Mouse (Mus musculus) forebrain, embryonic 13.5 days (tissue): ENCODE data around the gene Kars. TPM values are rescaled to one million over a fixed set of nuclear protein-coding genes. Genes with fewer than 3 reads are reported as not detected.

Experiments used
- ATAC-seq: fragments of 200-750 bp; cut with Nextera tagmentation; 2 replicates; pipeline ENCODE4 v1.8.0; 2017
- H3K27ac ChIP-seq: fragments of 300-500 bp; sonication (generic); 2 replicates; pipeline ENCODE4 v1.5.1; 2015; ENCODE audit warnings: inconsistent platforms, mild to moderate bottlenecking, moderate library complexity
- H3K27me3 ChIP-seq: fragments of 300-500 bp; sonication (generic); 2 replicates; pipeline ENCODE4 v1.6.1; 2015; ENCODE audit warnings: mild to moderate bottlenecking, inconsistent platforms
- H3K36me3 ChIP-seq: fragments of 300-500 bp; sonication (generic); 2 replicates; pipeline ENCODE4 v1.6.1; 2015; ENCODE audit warnings: mild to moderate bottlenecking, inconsistent platforms; ENCODE audit not compliant: poor library complexity, severe bottlenecking
- H3K4me1 ChIP-seq: fragments of 300-500 bp; sonication (generic); 2 replicates; pipeline ENCODE4 v1.6.1; 2015; ENCODE audit warnings: inconsistent platforms
- H3K4me2 ChIP-seq: fragments of 300-500 bp; sonication (generic); 2 replicates; pipeline ENCODE4 v1.6.1; 2015; ENCODE audit warnings: inconsistent platforms, mild to moderate bottlenecking, moderate library complexity
- H3K4me3 ChIP-seq: fragments of 300-500 bp; sonication (generic); 2 replicates; pipeline ENCODE4 v1.5.1; 2015; ENCODE audit warnings: mild to moderate bottlenecking, inconsistent platforms
- H3K9ac ChIP-seq: fragments of 300-500 bp; sonication (generic); 2 replicates; pipeline ENCODE4 v1.6.1; 2015; ENCODE audit warnings: mild to moderate bottlenecking, inconsistent platforms
- H3K9me3 ChIP-seq: fragments of 300-500 bp; sonication (generic); replicated peaks from 2 replicates; pipeline ENCODE4 v1.6.1; 2016; ENCODE audit warnings: inconsistent platforms
- WGBS: fragments of 180-500 bp; shearing (Covaris S2); methylation state at CpG from one replicate; pipeline ENCODE4 v1.1.7; 2015; 5-methylcytosine and 5-hydroxymethylcytosine counted together
- polyA plus RNA-seq: library from polyadenylated mRNA; unstranded; fragments of >200 nt; fragmentation: Nextera tagmentation; extraction: Ambion mirVana; gene quantifications from 2 replicates; pipeline ENCODE4 v1.2.1, GENCODE M21; 2015

Kars gene
- 192 and 198 TPM in 2 replicates for polyA plus RNA-seq

GRCm38 (mm10) chr8:112010997-112011815 is at the start of gene Kars, which contains the start of gene Terf2ip:
Gene Kars, minus strand, starts transcription at chr8:112011323.
Gene Terf2ip, plus strand, starts transcription at chr8:112011398.
- Histone ChIP-seq H3K9ac (peak within 1 kb of the TSS; percentile 96), H3K27me3 (no peaks in the 10 kb centered on the region), H3K9me3 (no peaks in the 10 kb centered on the region), H3K27ac (peak within 1 kb of the TSS; percentile 76), H3K4me3 (peak within 1 kb of the TSS; percentile 99), H3K4me1 (peaks cover 26% of the 10 kb centered on the region), H3K4me2 (peak within 1 kb of the TSS; percentile 96), H3K36me3 (peaks cover 24% of the 10 kb centered on the region)
- WGBS, result under 1% methylated on average over 61 of the region's 61 CpGs
- peak; percentile 94 for ATAC-seq

DNA sequence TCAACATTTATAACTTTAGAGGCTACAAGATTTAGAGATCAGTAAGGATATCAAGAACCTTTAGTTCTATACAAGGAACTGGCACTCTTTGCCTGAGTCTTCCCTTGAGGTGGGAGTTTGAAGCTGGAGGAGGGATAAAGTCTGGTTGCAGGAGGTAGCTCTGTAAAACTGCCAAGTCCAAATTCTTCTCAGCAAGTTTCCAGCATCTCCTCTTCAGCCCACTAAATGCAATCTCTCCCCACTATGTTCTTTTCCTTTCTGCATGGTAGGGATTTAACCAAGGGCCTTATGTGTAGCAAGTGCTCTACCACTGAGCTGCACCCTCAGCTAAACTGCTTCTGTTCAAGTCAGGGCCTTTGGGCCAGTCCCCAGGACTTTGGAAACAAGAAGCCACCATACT is 43.3 kb upstream of the Kars start:
- no peak overlapping the region for H3K9ac ChIP-seq
- no peak overlapping the region for H3K4me3 ChIP-seq
- H3K4me2 ChIP-seq, result no peak overlapping the region
- H3K27ac ChIP-seq, result no peak overlapping the region
- no peaks in the 10 kb centered on the region for H3K36me3 ChIP-seq
- H3K9me3 ChIP-seq, result no peaks in the 10 kb centered on the region
- H3K4me1 ChIP-seq, result no peaks in the 10 kb centered on the region
- no peaks in the 10 kb centered on the region for H3K27me3 ChIP-seq
- ATAC-seq, result no peak

GRCm38 (mm10) chr8:112051537-112051936 is 40.4 kb upstream of the Kars start:
- WGBS, result 81% methylated on average over 9 of the region's 9 CpGs
- H3K9ac ChIP-seq, result no peak overlapping the region
- no peaks in the 10 kb centered on the region for H3K9me3 ChIP-seq
- no peaks in the 10 kb centered on the region for H3K4me1 ChIP-seq
- no peak for ATAC-seq
- no peaks in the 10 kb centered on the region for H3K36me3 ChIP-seq
- H3K27me3 ChIP-seq, result no peaks in the 10 kb centered on the region
- no peak overlapping the region for H3K27ac ChIP-seq
- H3K4me2 ChIP-seq, result no peak overlapping the region
- no peak overlapping the region for H3K4me3 ChIP-seq

GRCm38 (mm10) chr8:112049984-112050383 is 38.9 kb upstream of the Kars start:
- H3K4me2 ChIP-seq, result no peak overlapping the region
- H3K4me3 ChIP-seq, result no peak overlapping the region
- H3K4me1 ChIP-seq, result no peaks in the 10 kb centered on the region
- H3K27ac ChIP-seq, result no peak overlapping the region
- H3K9ac ChIP-seq, result no peak overlapping the region
- 80% methylated on average over 6 of the region's 6 CpGs for WGBS
- no peaks in the 10 kb centered on the region for H3K27me3 ChIP-seq
- H3K36me3 ChIP-seq, result no peaks in the 10 kb centered on the region
- H3K9me3 ChIP-seq, result no peaks in the 10 kb centered on the region
- no peak for ATAC-seq

- no peak overlapping the region for H3K4me3 ChIP-seq
- H3K4me2 ChIP-seq, result no peak overlapping the region
- H3K27ac ChIP-seq, result no peak overlapping the region
- no peak for ATAC-seq
- no peak overlapping the region for H3K9ac ChIP-seq
- no peaks in the 10 kb centered on the region for H3K36me3 ChIP-seq
- 82% methylated on average over 6 of the region's 6 CpGs for whole genome bisulfite sequencing
- no peaks in the 10 kb centered on the region for H3K4me1 ChIP-seq
- H3K27me3 ChIP-seq, result no peaks in the 10 kb centered on the region
- no peaks in the 10 kb centered on the region for H3K9me3 ChIP-seq
These were observed 37.2 kb upstream of the Kars start for GRCm38 (mm10) chr8:112048293-112048692.

- peak; percentile 85 for ATAC-seq
These were observed 34.8 kb upstream of the Kars start for GRCm38 (mm10) chr8:112045896-112046295.

GRCm38 (mm10) chr8:112045182-112045581 is 34.1 kb upstream of the Kars start:
- no peaks in the 10 kb centered on the region for H3K9me3 ChIP-seq
- H3K4me3 ChIP-seq, result no peak overlapping the region
- no peaks in the 10 kb centered on the region for H3K4me1 ChIP-seq
- 82% methylated on average over 5 of the region's 5 CpGs for WGBS
- H3K4me2 ChIP-seq, result no peak overlapping the region
- no peaks in the 10 kb centered on the region for H3K36me3 ChIP-seq
- no peaks in the 10 kb centered on the region for H3K27me3 ChIP-seq
- no peak overlapping the region for H3K27ac ChIP-seq
- no peak for ATAC-seq
- no peak overlapping the region for H3K9ac ChIP-seq

More at GRCm38 (mm10) chr8:112045896-112046295, 34.8 kb upstream of the Kars start:
- Histone ChIP-seq H3K9me3 (no peaks in the 10 kb centered on the region), H3K9ac (no peak overlapping the region), H3K4me1 (no peaks in the 10 kb centered on the region), H3K4me2 (no peak overlapping the region), H3K36me3 (no peaks in the 10 kb centered on the region), H3K27ac (no peak overlapping the region), H3K4me3 (no peak overlapping the region), H3K27me3 (no peaks in the 10 kb centered on the region)
- WGBS, result 7% methylated on average over 7 of the region's 7 CpGs

DNA sequence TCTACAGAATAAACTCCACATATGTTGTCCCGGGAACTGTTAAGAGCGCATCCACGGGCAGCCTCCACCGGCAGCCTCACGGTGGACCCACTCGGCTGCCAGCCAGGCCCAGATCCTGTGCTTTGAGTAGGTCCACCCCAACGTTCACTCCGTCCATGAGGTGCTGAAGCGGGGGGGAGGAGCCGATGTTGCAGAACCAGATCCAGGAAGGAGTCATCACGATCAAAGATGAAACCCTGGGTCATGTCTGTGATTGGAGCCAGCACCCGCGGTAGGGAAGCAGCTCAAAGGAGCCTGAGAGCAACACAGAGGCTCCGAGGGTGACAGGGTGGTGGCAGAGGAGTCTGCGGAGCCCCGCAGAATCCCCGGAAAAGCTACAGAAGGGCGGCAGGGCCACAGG is 26.4 kb upstream of the Kars start:
- ATAC-seq, result no peak
- H3K9me3 ChIP-seq, result no peaks in the 10 kb centered on the region
- 84% methylated on average over 18 of the region's 18 CpGs for WGBS
- H3K27me3 ChIP-seq, result no peaks in the 10 kb centered on the region
- H3K4me3 ChIP-seq, result no peak overlapping the region
- H3K4me1 ChIP-seq, result no peaks in the 10 kb centered on the region
- H3K36me3 ChIP-seq, result no peaks in the 10 kb centered on the region
- H3K4me2 ChIP-seq, result no peak overlapping the region
- H3K9ac ChIP-seq, result no peak overlapping the region
- H3K27ac ChIP-seq, result no peak overlapping the region

DNA sequence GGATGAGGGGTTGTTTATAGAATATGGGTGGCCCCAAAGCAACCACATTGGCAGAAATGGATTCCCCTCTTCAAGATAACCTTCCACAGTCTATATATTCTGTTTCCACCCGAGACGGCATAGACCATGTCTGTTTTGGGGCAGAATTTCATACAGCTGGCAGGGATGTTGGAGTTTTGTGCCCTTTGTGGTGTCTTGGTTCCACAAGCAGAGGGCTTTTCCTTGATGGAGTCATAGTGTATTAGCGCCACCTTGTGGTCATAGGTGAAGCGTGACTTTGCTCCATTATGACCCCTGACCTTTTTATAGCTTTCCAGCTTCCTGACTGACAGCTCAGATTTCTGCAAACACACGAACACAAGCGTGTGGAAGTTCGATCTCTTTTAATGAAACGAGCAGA is 23.5 kb upstream of the Kars start:
- no peak for ATAC-seq
- WGBS, result 22% methylated on average over 8 of the region's 8 CpGs
- no peak overlapping the region for H3K4me2 ChIP-seq
- no peak overlapping the region for H3K9ac ChIP-seq
- H3K9me3 ChIP-seq, result no peaks in the 10 kb centered on the region
- no peaks in the 10 kb centered on the region for H3K27me3 ChIP-seq
- no peak overlapping the region for H3K4me3 ChIP-seq
- H3K4me1 ChIP-seq, result no peaks in the 10 kb centered on the region
- H3K36me3 ChIP-seq, result no peaks in the 10 kb centered on the region
- no peak overlapping the region for H3K27ac ChIP-seq

DNA sequence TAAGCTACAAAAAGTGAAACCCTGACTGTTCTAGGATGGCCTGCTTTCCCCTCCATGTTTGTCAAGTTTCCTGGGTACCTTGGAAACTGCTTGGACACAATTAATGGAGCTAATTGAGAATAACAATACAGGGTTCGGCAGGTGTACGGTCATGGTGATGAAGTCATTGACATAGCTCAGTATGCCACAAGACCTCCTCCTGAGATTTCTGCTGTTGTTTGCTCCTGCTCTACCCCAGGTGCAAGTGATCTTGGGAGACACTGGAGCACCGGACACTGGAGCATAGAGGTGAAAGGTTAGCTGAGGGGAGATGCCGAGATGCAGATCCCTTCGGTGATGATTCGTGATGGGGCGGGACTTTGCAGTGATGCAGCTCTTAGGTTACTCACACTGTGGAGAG is 21.9 kb upstream of the Kars start:
- WGBS, result 49% methylated on average over 7 of the region's 7 CpGs
- Histone ChIP-seq H3K27ac (no peak overlapping the region), H3K9me3 (no peaks in the 10 kb centered on the region), H3K36me3 (no peaks in the 10 kb centered on the region), H3K9ac (no peak overlapping the region), H3K27me3 (no peaks in the 10 kb centered on the region), H3K4me3 (no peak overlapping the region), H3K4me1 (no peaks in the 10 kb centered on the region), H3K4me2 (no peak overlapping the region)
- ATAC-seq, result no peak

- H3K4me2 ChIP-seq, result no peak overlapping the region
- H3K36me3 ChIP-seq, result no peaks in the 10 kb centered on the region
- H3K4me1 ChIP-seq, result no peaks in the 10 kb centered on the region
- no peak overlapping the region for H3K4me3 ChIP-seq
- 47% methylated on average over 6 of the region's 6 CpGs for WGBS
- H3K9ac ChIP-seq, result no peak overlapping the region
- H3K27ac ChIP-seq, result no peak overlapping the region
- ATAC-seq, result no peak
- no peaks in the 10 kb centered on the region for H3K9me3 ChIP-seq
- H3K27me3 ChIP-seq, result no peaks in the 10 kb centered on the region
These were observed 19.5 kb upstream of the Kars start for GRCm38 (mm10) chr8:112030663-112031062.

GRCm38 (mm10) chr8:112029455-112029854 is 18.3 kb upstream of the Kars start:
- ATAC-seq, result no peak
- WGBS, result 91% methylated on average over 7 of the region's 7 CpGs
- H3K9me3 ChIP-seq, result no peaks in the 10 kb centered on the region
- no peaks in the 10 kb centered on the region for H3K36me3 ChIP-seq
- H3K27ac ChIP-seq, result no peak overlapping the region
- H3K4me3 ChIP-seq, result no peak overlapping the region
- H3K4me1 ChIP-seq, result no peaks in the 10 kb centered on the region
- no peaks in the 10 kb centered on the region for H3K27me3 ChIP-seq
- H3K9ac ChIP-seq, result no peak overlapping the region
- no peak overlapping the region for H3K4me2 ChIP-seq

DNA sequence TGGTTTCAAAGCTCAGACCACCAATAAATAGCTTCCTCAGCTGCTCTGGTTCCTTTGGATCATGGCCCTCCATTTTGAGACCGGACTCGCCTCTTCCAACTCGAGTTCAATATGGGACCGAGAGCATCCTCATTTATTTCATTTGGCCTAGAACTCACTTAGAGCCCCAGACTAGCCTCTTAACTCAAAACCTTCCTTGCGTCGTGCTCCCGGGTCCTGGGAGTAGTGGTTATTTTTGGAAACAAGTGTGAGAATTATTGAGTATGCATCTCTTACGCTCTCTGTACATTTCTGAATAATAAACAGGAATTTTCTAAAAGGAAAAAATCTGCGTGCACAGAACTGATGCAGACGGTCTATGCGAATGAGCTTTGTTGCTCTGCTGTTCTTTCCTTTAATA is 3.8 kb upstream of the Kars start, which contains the start of gene Gm6793:
Gene Gm6793, minus strand, starts transcription at position 101 of the 400 bp plus-strand sequence.
- no peak within 1 kb of the TSS for H3K4me2 ChIP-seq
- no peak for ATAC-seq
- no peaks in the 10 kb centered on the region for H3K27me3 ChIP-seq
- 93% methylated on average over 11 of the region's 11 CpGs for whole genome bisulfite sequencing
- no peak within 1 kb of the TSS for H3K9ac ChIP-seq
- no peak within 1 kb of the TSS for H3K27ac ChIP-seq
- H3K36me3 ChIP-seq, result peaks cover 44% of the 10 kb centered on the region
- no peak within 1 kb of the TSS for H3K4me3 ChIP-seq
- H3K4me1 ChIP-seq, result peaks cover 21% of the 10 kb centered on the region
- no peaks in the 10 kb centered on the region for H3K9me3 ChIP-seq
